In the genomic region with DNA sequence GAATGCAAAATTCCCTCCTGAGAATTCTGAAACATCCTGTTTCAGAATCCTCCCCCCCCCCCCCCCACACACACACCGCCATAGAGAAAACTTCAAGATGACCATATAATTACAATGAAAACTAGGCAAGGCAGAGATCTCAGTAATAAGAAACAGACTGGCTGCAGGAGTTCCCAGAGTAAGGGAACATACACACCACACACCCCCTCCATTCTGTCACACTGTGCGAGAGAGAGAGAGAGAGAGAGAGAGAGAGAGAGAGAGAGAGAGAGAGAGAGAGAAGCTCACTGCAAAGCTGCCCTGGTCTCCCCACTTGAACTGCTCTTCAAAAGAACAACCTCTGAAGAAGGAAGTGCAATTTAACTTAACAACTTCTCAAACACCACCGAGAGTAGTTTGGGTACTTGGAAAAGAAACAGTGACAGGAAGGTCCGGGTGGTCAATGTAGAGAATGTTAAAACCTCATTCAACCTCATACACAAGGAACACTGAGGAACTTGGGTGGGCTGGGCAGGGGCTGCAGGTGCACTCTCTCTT, we compare ENCODE assay signal across 12 mouse cellular contexts.
"Had no signal": no experiment of that assay in that cellular context is flagged by ENCODE, and none has a peak within 500 bp of the region (broad histone marks: within the 10 kb centered on the region; RNA-seq: fewer than 3 reads in every experiment).

No protein-coding gene starts in this region.

- DNase-seq: kidney, adult 2 months; kidney, postnatal 10 days; kidney, postnatal 36 days; liver, embryonic 13.5 days; lung, embryonic 14.5 days; lung, postnatal 14 days had no signal

- H3K4me3 ChIP-seq: kidney, embryonic 15.5 days; liver, embryonic 13.5 days; midbrain, embryonic 12.5 days; midbrain, embryonic 15.5 days had no signal

- H3K4me1 ChIP-seq: kidney, embryonic 15.5 days had no signal

- H3K27ac ChIP-seq: kidney, embryonic 15.5 days; liver, embryonic 13.5 days; macrophage; midbrain, embryonic 12.5 days; midbrain, embryonic 15.5 days; stomach, postnatal 0 days had no signal

- ATAC-seq: intestine, postnatal 0 days; midbrain, embryonic 15.5 days had no signal
